ENCODE assay signal across 16 mouse cellular contexts in the genomic region with DNA sequence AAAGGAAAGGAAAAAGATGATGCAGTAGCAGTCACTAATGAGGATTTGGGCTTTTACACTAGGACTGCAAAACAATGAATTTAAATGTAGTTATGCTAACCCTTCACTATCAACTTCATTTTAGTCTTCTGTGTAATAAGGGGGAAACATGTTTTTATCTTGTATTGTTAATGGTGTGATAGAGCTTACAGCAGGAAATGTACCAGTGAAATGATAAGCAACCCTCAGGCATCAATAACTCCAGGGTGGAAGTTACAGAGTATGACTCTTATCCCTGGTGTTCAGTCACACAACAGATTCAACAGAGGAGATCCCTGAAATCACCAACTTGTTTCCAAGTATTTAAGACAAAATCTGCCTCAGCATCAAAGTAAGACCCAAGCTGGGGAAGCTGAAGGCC.
"Had no signal": no experiment of that assay in that cellular context is flagged by ENCODE, and none has a peak within 500 bp of the region (broad histone marks: within the 10 kb centered on the region; RNA-seq: fewer than 3 reads in every experiment).

No protein-coding gene starts in this region.

- H3K36me3 ChIP-seq: neural tube, embryonic 13.5 days; neural tube, embryonic 15.5 days; stomach, embryonic 15.5 days had no signal

- H3K27me3 ChIP-seq: neural tube, embryonic 13.5 days; neural tube, embryonic 15.5 days; stomach, embryonic 15.5 days had no signal

- H3K9me3 ChIP-seq: neural tube, embryonic 13.5 days; neural tube, embryonic 15.5 days; stomach, embryonic 15.5 days had no signal

- H3K9ac ChIP-seq: neural tube, embryonic 13.5 days; neural tube, embryonic 15.5 days; stomach, embryonic 15.5 days had no signal

- H3K4me1 ChIP-seq: neural tube, embryonic 13.5 days; neural tube, embryonic 15.5 days; stomach, embryonic 15.5 days had no signal

- H3K4me3 ChIP-seq: neural tube, embryonic 13.5 days; neural tube, embryonic 15.5 days; stomach, embryonic 15.5 days had no signal

- DNase-seq: retina, postnatal 1 day; right cerebral cortex, adult 18-20 months; right cerebral cortex, postnatal 14 days; right cerebral cortex, postnatal 25 days; right cerebral cortex, postnatal 4 days; spleen, adult 18-20 months; thymus, adult 18-20 months; thymus, adult 2 months; thymus, postnatal 14 days; thymus, postnatal 25 days; thymus, postnatal 36 days; thymus, postnatal 4 days had no signal

- H3K27ac ChIP-seq: neural tube, embryonic 13.5 days; neural tube, embryonic 15.5 days; stomach, embryonic 15.5 days; stomach, postnatal 0 days had no signal
